Mouse (Mus musculus) forebrain, embryonic 14.5 days (tissue): ENCODE measurements at regions not wholly inside any gene's neighbourhood (a gene's known extent, or its start where the extent isn't known, plus 50 kb on each side); places are given as distances from the start of the nearest gene placed in this dataset.
"Not testable (repeated sequence)": the region's sequence is repeated elsewhere in the genome, so short reads cannot be mapped to it uniquely, and the experiment has no call there.

Experiments used
- ATAC-seq: fragments of 200-750 bp; cut with Nextera tagmentation; 2 replicates; pipeline ENCODE4 v1.8.0; 2017; ENCODE audit warnings: mild to moderate bottlenecking, moderate library complexity
- DNase-seq: peaks from one replicate; pipeline ENCODE4 v3.0.0-alpha.2; 2015; ENCODE audit warnings: low spot score
- H3K27ac ChIP-seq: fragments of 300-500 bp; sonication (generic); 2 replicates; pipeline ENCODE4 v1.5.1; 2014; ENCODE audit warnings: low read depth, mild to moderate bottlenecking, control low read depth, low read length, moderate library complexity
- H3K27me3 ChIP-seq: fragments of 300-500 bp; sonication (generic); replicated peaks from 2 replicates; pipeline ENCODE4 v1.6.1; 2014; ENCODE audit warnings: low read length, control low read depth, mixed read lengths; ENCODE audit not compliant: control insufficient read depth, insufficient read depth
- H3K36me3 ChIP-seq: fragments of 300-500 bp; sonication (generic); 2 replicates; pipeline ENCODE4 v1.6.1; 2014; ENCODE audit warnings: low read length, control low read depth; ENCODE audit not compliant: control insufficient read depth, insufficient read depth
- H3K4me1 ChIP-seq: fragments of 300-500 bp; sonication (generic); 2 replicates; pipeline ENCODE4 v1.6.1; 2014; ENCODE audit warnings: antibody characterized with exemption, low read length, control low read depth; ENCODE audit not compliant: control insufficient read depth, insufficient read depth
- H3K4me2 ChIP-seq: fragments of 300-500 bp; sonication (generic); 2 replicates; pipeline ENCODE4 v1.6.1; 2014; ENCODE audit warnings: mild to moderate bottlenecking, control low read depth, low read length
- H3K4me3 ChIP-seq: fragments of 300-500 bp; sonication (generic); 2 replicates; pipeline ENCODE4 v1.5.1; 2014; ENCODE audit warnings: low read depth, low read length, control low read depth
- H3K9ac ChIP-seq: fragments of 300-500 bp; sonication (generic); 2 replicates; pipeline ENCODE4 v1.6.1; 2014; ENCODE audit warnings: mild to moderate bottlenecking, low read length, control low read depth, moderate library complexity
- H3K9me3 ChIP-seq: fragments of 300-500 bp; sonication (generic); replicated peaks from 2 replicates; pipeline ENCODE4 v1.6.1; 2016; ENCODE audit warnings: low read length, control low read depth, mixed read lengths; ENCODE audit not compliant: control insufficient read depth
- WGBS: fragments of 180-500 bp; shearing (Covaris S2); extraction: QIAGEN DNeasy Blood & Tissue Kit; methylation state at CpG from one replicate; pipeline ENCODE4 v1.1.7; 2014; 5-methylcytosine and 5-hydroxymethylcytosine counted together

GRCm38 (mm10) chr3:82221924-82222323 lies 76.3 kb upstream of the Gucy1a1 start:
- no peak overlapping the region for H3K4me3 ChIP-seq
- WGBS, result 90% methylated on average over 1 of the region's 1 CpGs
- no peak for ATAC-seq
- no peaks in the 10 kb centered on the region for H3K9me3 ChIP-seq
- H3K4me1 ChIP-seq, result no peaks in the 10 kb centered on the region
- no peak overlapping the region for H3K27ac ChIP-seq
- DNase-seq, result no peak
- H3K9ac ChIP-seq, result no peak overlapping the region
- no peaks in the 10 kb centered on the region for H3K27me3 ChIP-seq
- no peak overlapping the region for H3K4me2 ChIP-seq
- H3K36me3 ChIP-seq, result no peaks in the 10 kb centered on the region

GRCm38 (mm10) chr3:82219192-82219885 lies 73.8 kb upstream of the Gucy1a1 start:
- not testable (repeated sequence) for H3K9ac ChIP-seq, H3K36me3 ChIP-seq, H3K4me2 ChIP-seq, H3K27me3 ChIP-seq, H3K4me1 ChIP-seq, ATAC-seq, H3K4me3 ChIP-seq, H3K27ac ChIP-seq, H3K9me3 ChIP-seq, DNase-seq
- WGBS, result 76% methylated on average over 1 of the region's 1 CpGs

DNA sequence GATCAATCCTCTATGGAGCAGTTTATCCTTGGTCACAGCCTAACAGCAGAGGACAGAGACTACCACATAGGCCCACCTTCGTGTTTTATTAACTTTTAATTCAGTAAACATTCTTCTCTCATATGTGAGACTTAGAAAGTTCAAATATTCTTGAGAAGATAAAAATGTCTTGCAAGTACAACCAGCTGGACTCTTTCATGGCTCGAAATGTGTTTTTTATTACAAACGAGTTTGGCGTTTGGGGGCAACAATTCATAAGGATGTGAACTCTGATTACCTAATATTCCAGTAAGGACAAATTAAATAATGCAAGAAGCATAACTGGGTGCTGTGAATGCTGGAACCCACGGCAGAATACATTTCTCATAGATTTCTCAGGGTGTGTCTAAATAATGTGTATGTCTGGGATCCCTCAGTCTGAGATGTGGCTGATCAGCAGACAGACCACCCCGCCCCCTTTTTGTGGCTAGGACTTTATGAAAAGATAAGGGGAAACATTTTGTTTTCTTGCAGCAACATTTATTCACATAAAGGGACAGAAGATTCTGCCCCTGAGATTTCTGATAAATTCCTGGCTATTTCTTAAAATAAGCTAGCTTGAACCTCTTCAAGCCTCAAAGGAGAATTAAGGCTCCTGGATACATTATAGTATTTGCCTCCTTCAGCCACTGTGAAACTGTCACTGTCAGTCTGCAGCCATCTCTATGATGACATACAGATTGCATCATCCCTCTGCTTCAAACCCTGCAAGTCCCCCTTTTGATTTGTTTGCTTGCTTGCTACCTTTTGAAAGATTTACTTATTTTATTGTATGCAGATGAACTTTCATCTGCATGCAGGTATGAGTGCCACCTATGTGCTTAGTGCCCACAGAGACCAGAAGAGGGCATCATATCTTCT lies 69.2 kb upstream of the Gucy1a1 start:
- ATAC-seq (no peak), DNase-seq (no peak)
- no peaks in the 10 kb centered on the region for H3K27me3 ChIP-seq
- no peak overlapping the region for H3K4me3 ChIP-seq
- H3K9me3 ChIP-seq, result no peaks in the 10 kb centered on the region
- H3K4me1 ChIP-seq, result no peaks in the 10 kb centered on the region
- H3K9ac ChIP-seq, result no peak overlapping the region
- no peak overlapping the region for H3K4me2 ChIP-seq
- no peak overlapping the region for H3K27ac ChIP-seq
- 88% methylated on average over 6 of the region's 6 CpGs for WGBS
- no peaks in the 10 kb centered on the region for H3K36me3 ChIP-seq

GRCm38 (mm10) chr3:82207321-82207720 lies 61.7 kb upstream of the Gucy1a1 start:
- no peak for DNase-seq
- ATAC-seq, result no peak
- Histone ChIP-seq H3K27ac (no peak overlapping the region), H3K36me3 (no peaks in the 10 kb centered on the region), H3K27me3 (no peaks in the 10 kb centered on the region), H3K4me2 (no peak overlapping the region), H3K4me3 (no peak overlapping the region), H3K4me1 (no peaks in the 10 kb centered on the region), H3K9ac (no peak overlapping the region), H3K9me3 (no peaks in the 10 kb centered on the region)
- 89% methylated on average over 5 of the region's 5 CpGs for WGBS
